Mouse (Mus musculus) limb, embryonic 15.5 days (tissue): ENCODE results near the gene Gpc6. TPM values are rescaled to one million over a fixed set of nuclear protein-coding genes. Genes with fewer than 3 reads are reported as not detected.

Experiments used
- ATAC-seq: fragments of 200-750 bp; cut with Nextera tagmentation; 2 replicates; pipeline ENCODE4 v1.8.0; 2017; ENCODE audit warnings: low read depth, moderate TSS enrichment; ENCODE audit not compliant: insufficient number of reproducible peaks, low FRiP score, low TSS enrichment
- H3K27ac ChIP-seq: fragments of 300-500 bp; sonication (generic); 2 replicates; pipeline ENCODE4 v1.5.1; 2015; ENCODE audit warnings: moderate library complexity, mild to moderate bottlenecking, inconsistent platforms
- H3K27me3 ChIP-seq: fragments of 300-500 bp; sonication (generic); 2 replicates; pipeline ENCODE4 v1.6.1; 2015; ENCODE audit warnings: inconsistent platforms
- H3K36me3 ChIP-seq: fragments of 300-500 bp; sonication (generic); 2 replicates; pipeline ENCODE4 v1.6.1; 2015; ENCODE audit warnings: inconsistent platforms
- H3K4me1 ChIP-seq: fragments of 300-500 bp; sonication (generic); 2 replicates; pipeline ENCODE4 v1.6.1; 2015; ENCODE audit warnings: inconsistent platforms
- H3K4me2 ChIP-seq: fragments of 300-500 bp; sonication (generic); 2 replicates; pipeline ENCODE4 v1.6.1; 2015; ENCODE audit warnings: mild to moderate bottlenecking, inconsistent platforms
- H3K4me3 ChIP-seq: fragments of 300-500 bp; sonication (generic); 2 replicates; pipeline ENCODE4 v1.5.1; 2015; ENCODE audit warnings: mild to moderate bottlenecking, inconsistent platforms
- H3K9ac ChIP-seq: fragments of 300-500 bp; sonication (generic); 2 replicates; pipeline ENCODE4 v1.6.1; 2015; ENCODE audit warnings: inconsistent platforms
- H3K9me3 ChIP-seq: fragments of 300-500 bp; sonication (generic); 2 replicates; pipeline ENCODE4 v1.6.1; 2016; ENCODE audit warnings: inconsistent platforms
- WGBS: fragments of 180-500 bp; shearing (Covaris S2); methylation state at CpG from one replicate; pipeline ENCODE4 v1.1.7; 2015; 5-methylcytosine and 5-hydroxymethylcytosine counted together
- polyA plus RNA-seq: library from polyadenylated mRNA; unstranded; fragments of >200 nt; fragmentation: Nextera tagmentation; extraction: Ambion mirVana; gene quantifications from 2 replicates; pipeline ENCODE4 v1.2.1, GENCODE M21; 2015

The Gpc6 gene
- polyA plus RNA-seq, 1 experiment from 2014 or later, result 42.5 TPM

- no peak overlapping the region for H3K4me3 ChIP-seq
- no peaks in the 10 kb centered on the region for H3K27me3 ChIP-seq
- H3K27ac ChIP-seq, result no peak overlapping the region
- WGBS, result 86% methylated on average over 4 of the region's 4 CpGs
- H3K36me3 ChIP-seq, result no peaks in the 10 kb centered on the region
- no peak overlapping the region for H3K4me2 ChIP-seq
- no peak overlapping the region for H3K9ac ChIP-seq
- no peaks in the 10 kb centered on the region for H3K9me3 ChIP-seq
- no peaks in the 10 kb centered on the region for H3K4me1 ChIP-seq
- no peak for ATAC-seq
These were observed 168.5 kb downstream of the Gpc6 start for GRCm38 (mm10) chr14:117093586-117093985.

GRCm38 (mm10) chr14:117106900-117107299, 181.8 kb downstream of the Gpc6 start:
- Histone ChIP-seq H3K36me3 (no peaks in the 10 kb centered on the region), H3K27me3 (no peaks in the 10 kb centered on the region), H3K4me3 (no peak overlapping the region), H3K4me2 (no peak overlapping the region), H3K9ac (no peak overlapping the region), H3K4me1 (no peaks in the 10 kb centered on the region), H3K9me3 (no peaks in the 10 kb centered on the region), H3K27ac (no peak overlapping the region)
- no peak for ATAC-seq
- 93% methylated on average over 4 of the region's 4 CpGs for WGBS

- Histone ChIP-seq H3K27me3 (no peaks in the 10 kb centered on the region), H3K9ac (no peak overlapping the region), H3K9me3 (no peaks in the 10 kb centered on the region), H3K4me2 (no peak overlapping the region), H3K4me1 (no peaks in the 10 kb centered on the region), H3K27ac (no peak overlapping the region), H3K4me3 (no peak overlapping the region), H3K36me3 (no peaks in the 10 kb centered on the region)
- no peak for ATAC-seq
- 85% methylated on average over 3 of the region's 3 CpGs for WGBS
These were observed 188.0 kb downstream of the Gpc6 start for GRCm38 (mm10) chr14:117113153-117113552.

DNA sequence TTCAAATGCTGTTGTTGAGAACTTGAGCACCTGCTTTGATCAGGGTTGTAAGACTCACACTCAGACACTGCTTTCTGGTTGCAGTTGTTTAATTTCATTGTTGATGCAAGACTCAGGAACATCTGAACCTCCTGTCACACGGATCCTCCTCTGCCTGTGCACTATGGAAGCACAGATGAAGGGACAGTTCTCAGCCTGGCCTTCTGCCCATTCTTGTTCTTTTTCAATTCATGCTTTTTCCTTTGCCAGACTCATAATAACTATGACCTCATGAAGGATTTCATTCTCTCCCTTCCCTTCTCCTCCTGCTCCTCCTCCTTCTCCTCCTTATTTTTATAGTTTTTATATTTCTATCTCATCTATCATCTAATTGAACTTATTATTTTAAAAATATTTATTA, 196.9 kb downstream of the Gpc6 start:
- H3K4me3 ChIP-seq, result no peak overlapping the region
- no peak overlapping the region for H3K9ac ChIP-seq
- H3K4me2 ChIP-seq, result no peak overlapping the region
- H3K27me3 ChIP-seq, result no peaks in the 10 kb centered on the region
- no peaks in the 10 kb centered on the region for H3K9me3 ChIP-seq
- ATAC-seq, result no peak
- H3K4me1 ChIP-seq, result peaks cover 3% of the 10 kb centered on the region; the same call in 1 of the 2 replicates
- no peak overlapping the region for H3K27ac ChIP-seq
- 60% methylated on average over 1 of the region's 1 CpGs for WGBS
- no peaks in the 10 kb centered on the region for H3K36me3 ChIP-seq

- Histone ChIP-seq H3K27ac (no peak overlapping the region), H3K4me2 (no peak overlapping the region), H3K9ac (no peak overlapping the region), H3K4me1 (no peaks in the 10 kb centered on the region), H3K27me3 (no peaks in the 10 kb centered on the region), H3K9me3 (no peaks in the 10 kb centered on the region), H3K36me3 (no peaks in the 10 kb centered on the region), H3K4me3 (no peak overlapping the region)
- 60% methylated on average over 1 of the region's 1 CpGs for WGBS
- ATAC-seq, result no peak
These were observed 205.2 kb downstream of the Gpc6 start for GRCm38 (mm10) chr14:117130334-117130733.

DNA sequence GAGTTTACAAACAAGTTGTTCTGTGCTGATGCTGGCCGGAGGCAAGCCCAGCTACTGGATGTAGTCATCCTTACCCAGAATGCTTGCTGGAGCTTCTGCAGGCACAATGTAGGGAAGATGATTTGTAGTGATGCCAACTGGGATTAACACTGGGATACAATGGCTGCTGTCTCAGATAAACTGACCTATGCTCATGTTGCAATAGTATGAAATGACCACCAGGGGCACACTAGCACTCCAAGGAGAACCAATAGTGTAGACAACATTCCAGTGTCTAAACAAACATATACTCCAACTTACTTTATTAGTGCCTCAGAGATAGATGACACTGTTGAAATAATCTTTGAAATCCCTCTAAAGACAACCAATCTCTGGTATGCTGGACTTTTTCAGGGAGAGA, 206.2 kb downstream of the Gpc6 start:
- no peak for ATAC-seq
- 90% methylated on average over 1 of the region's 1 CpGs for WGBS

GRCm38 (mm10) chr14:117141077-117141848, 216.1 kb downstream of the Gpc6 start:
- Histone ChIP-seq H3K9ac (no peak overlapping the region), H3K27me3 (no peaks in the 10 kb centered on the region), H3K27ac (no peak overlapping the region), H3K4me2 (no peak overlapping the region), H3K9me3 (no peaks in the 10 kb centered on the region), H3K36me3 (no peaks in the 10 kb centered on the region), H3K4me1 (peaks cover 12% of the 10 kb centered on the region), H3K4me3 (no peak overlapping the region)
- WGBS, result 46% methylated on average over 6 of the region's 6 CpGs
- ATAC-seq, result no peak

More for the DNA sequence above, 206.2 kb downstream of the Gpc6 start:
- no peaks in the 10 kb centered on the region for H3K9me3 ChIP-seq
- H3K9ac ChIP-seq, result no peak overlapping the region
- H3K27ac ChIP-seq, result no peak overlapping the region
- no peaks in the 10 kb centered on the region for H3K36me3 ChIP-seq
- no peaks in the 10 kb centered on the region for H3K4me1 ChIP-seq
- H3K4me3 ChIP-seq, result no peak overlapping the region
- H3K4me2 ChIP-seq, result no peak overlapping the region
- no peaks in the 10 kb centered on the region for H3K27me3 ChIP-seq

GRCm38 (mm10) chr14:117146089-117146488, 221.0 kb downstream of the Gpc6 start:
- Histone ChIP-seq H3K27ac (peak overlapping the region; percentile 18; the same call in 1 of the 2 replicates), H3K9me3 (no peaks in the 10 kb centered on the region), H3K9ac (no peak overlapping the region), H3K27me3 (no peaks in the 10 kb centered on the region), H3K4me2 (no peak overlapping the region), H3K4me1 (peaks cover 14% of the 10 kb centered on the region), H3K36me3 (no peaks in the 10 kb centered on the region), H3K4me3 (no peak overlapping the region)
- no peak for ATAC-seq
- WGBS, result 15% methylated on average over 4 of the region's 4 CpGs

DNA sequence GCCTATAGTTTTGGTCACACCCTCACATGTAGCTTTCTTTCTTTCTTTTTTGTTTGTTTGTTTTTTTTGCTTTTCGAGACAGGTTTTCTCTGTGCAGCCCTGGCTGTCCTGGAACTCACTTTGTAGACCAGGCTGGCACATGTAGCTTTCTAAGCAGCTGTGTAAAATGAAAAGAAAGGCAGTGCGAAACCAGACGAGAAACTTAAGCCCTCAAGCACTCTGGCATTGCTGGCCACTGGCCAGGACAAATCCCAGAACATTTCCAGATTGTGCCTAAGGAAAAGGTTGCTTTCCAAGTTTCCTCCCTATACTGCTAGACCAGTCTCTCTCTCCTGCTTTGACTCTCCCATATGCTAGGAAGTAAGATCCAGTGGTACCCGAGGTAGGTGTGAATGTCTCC, 221.6 kb downstream of the Gpc6 start:
- WGBS, result 31% methylated on average over 4 of the region's 4 CpGs
- H3K27ac ChIP-seq, result no peak overlapping the region
- H3K9me3 ChIP-seq, result no peaks in the 10 kb centered on the region
- no peaks in the 10 kb centered on the region for H3K36me3 ChIP-seq
- H3K4me2 ChIP-seq, result no peak overlapping the region
- no peak for ATAC-seq
- no peak overlapping the region for H3K4me3 ChIP-seq
- no peak overlapping the region for H3K9ac ChIP-seq
- H3K4me1 ChIP-seq, result peaks cover 14% of the 10 kb centered on the region
- H3K27me3 ChIP-seq, result no peaks in the 10 kb centered on the region

- Histone ChIP-seq H3K27ac (no peak overlapping the region), H3K27me3 (no peaks in the 10 kb centered on the region), H3K4me2 (no peak overlapping the region), H3K9ac (no peak overlapping the region), H3K4me3 (no peak overlapping the region), H3K4me1 (peaks cover 3% of the 10 kb centered on the region; the same call in 1 of the 2 replicates), H3K36me3 (no peaks in the 10 kb centered on the region), H3K9me3 (no peaks in the 10 kb centered on the region)
- ATAC-seq, result no peak
- WGBS, result 92% methylated on average over 7 of the region's 7 CpGs
These were observed 226.5 kb downstream of the Gpc6 start for GRCm38 (mm10) chr14:117151621-117152020.

DNA sequence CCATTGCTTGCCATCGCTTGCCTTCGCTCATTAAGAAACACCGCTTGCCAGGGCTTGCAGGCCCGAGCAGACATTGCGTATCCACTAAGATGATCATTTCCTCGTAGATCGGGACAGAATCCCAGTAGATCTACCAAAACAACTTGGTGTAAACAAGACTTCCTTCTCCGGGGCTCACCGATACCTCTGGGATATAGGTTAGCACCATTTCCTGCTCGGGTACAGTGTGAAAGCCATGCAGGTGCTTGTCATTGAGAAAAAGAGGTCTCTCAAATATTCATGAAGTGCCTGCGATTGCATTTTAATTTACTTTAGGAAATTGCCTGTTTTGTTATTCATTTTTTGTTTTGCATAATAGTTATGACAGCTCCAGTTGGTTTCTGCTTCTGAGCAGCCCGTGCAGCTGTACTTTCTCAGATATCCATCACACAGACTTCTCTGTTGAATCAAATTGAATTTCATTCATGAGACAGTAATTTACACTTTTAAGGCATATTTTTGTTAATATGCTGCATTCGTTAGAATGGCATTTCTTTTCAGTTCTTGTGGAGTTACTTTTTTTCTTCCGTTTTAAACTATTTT, 230.9 kb downstream of the Gpc6 start:
- H3K27me3 ChIP-seq, result no peaks in the 10 kb centered on the region
- no peak overlapping the region for H3K9ac ChIP-seq
- WGBS, result 85% methylated on average over 14 of the region's 14 CpGs
- H3K4me2 ChIP-seq, result no peak overlapping the region
- H3K9me3 ChIP-seq, result no peaks in the 10 kb centered on the region
- H3K27ac ChIP-seq, result no peak overlapping the region
- no peaks in the 10 kb centered on the region for H3K4me1 ChIP-seq
- ATAC-seq, result no peak
- H3K4me3 ChIP-seq, result no peak overlapping the region
- H3K36me3 ChIP-seq, result no peaks in the 10 kb centered on the region

GRCm38 (mm10) chr14:117157426-117157825, 232.3 kb downstream of the Gpc6 start:
- H3K4me2 ChIP-seq, result no peak overlapping the region
- no peaks in the 10 kb centered on the region for H3K9me3 ChIP-seq
- H3K9ac ChIP-seq, result no peak overlapping the region
- no peak for ATAC-seq
- H3K27me3 ChIP-seq, result no peaks in the 10 kb centered on the region
- no peak overlapping the region for H3K27ac ChIP-seq
- no peak overlapping the region for H3K4me3 ChIP-seq
- WGBS, result 76% methylated on average over 3 of the region's 3 CpGs
- no peaks in the 10 kb centered on the region for H3K4me1 ChIP-seq
- no peaks in the 10 kb centered on the region for H3K36me3 ChIP-seq
